Mouse (Mus musculus): ENCODE results near the gene Col18a1. TPM values are rescaled to one million over a fixed set of nuclear protein-coding genes. Genes with fewer than 3 reads are reported as not detected.

Gene Col18a1
- polyA plus RNA-seq (2014; fragmentation: Illumina TruSeq; extraction: RNeasy Lipid Tissue Mini Kit (QIAGEN cat#74804); ENCODE audit: low read depth, low replicate concordance): 72.5 TPM

GRCm38 (mm10) chr10:77165963-77166717 is at the start of gene Col18a1:
Gene Col18a1, minus strand, starts transcription at chr10:77166548.

GRCm38 (mm10) chr10:77031768-77032375 is 134.5 kb downstream of the Col18a1 start, which contains the start of gene Slc19a1:
Gene Slc19a1, plus strand, starts transcription at chr10:77032241.

Other genes starting within 250 kb of the Col18a1 start
- gene Pcbp3, start 204.7 kb downstream of the Col18a1 start, polyA plus RNA-seq (2014; fragmentation: Illumina TruSeq; extraction: RNeasy Lipid Tissue Mini Kit (QIAGEN cat#74804); ENCODE audit: low read depth, low replicate concordance): 42.3 TPM
- gene Slc19a1, start 134.3 kb downstream of the Col18a1 start, polyA plus RNA-seq (2014; fragmentation: Illumina TruSeq; extraction: RNeasy Lipid Tissue Mini Kit (QIAGEN cat#74804); ENCODE audit: low read depth, low replicate concordance): 20.1 TPM
- gene Pofut2, start 92.7 kb upstream of the Col18a1 start, polyA plus RNA-seq (2014; fragmentation: Illumina TruSeq; extraction: RNeasy Lipid Tissue Mini Kit (QIAGEN cat#74804); ENCODE audit: low read depth, low replicate concordance): 39.9 TPM